Mouse (Mus musculus) hindbrain, postnatal 0 days (tissue): ENCODE results near the gene E2f2. TPM values are rescaled to one million over a fixed set of nuclear protein-coding genes. Genes with fewer than 3 reads are reported as not detected.

Experiments used
- ATAC-seq: fragments of 200-750 bp; cut with Nextera tagmentation; 2 replicates; pipeline ENCODE4 v1.8.0; 2017; ENCODE audit warnings: mild to moderate bottlenecking, moderate TSS enrichment, moderate library complexity
- DNase-seq: peaks from one replicate; pipeline ENCODE4 v3.0.0-alpha.2; 2015; ENCODE audit warnings: low spot score
- H3K27ac ChIP-seq: fragments of 300-500 bp; sonication (generic); 2 replicates; pipeline ENCODE4 v1.5.1; 2014; ENCODE audit warnings: mild to moderate bottlenecking
- H3K27me3 ChIP-seq: fragments of 300-500 bp; sonication (generic); 2 replicates; pipeline ENCODE4 v1.6.1; 2014; ENCODE audit warnings: low read length, mixed read lengths; ENCODE audit not compliant: insufficient read depth
- H3K36me3 ChIP-seq: fragments of 300-500 bp; sonication (generic); 2 replicates; pipeline ENCODE4 v1.6.1; 2014; ENCODE audit warnings: low read length, mixed read lengths; ENCODE audit not compliant: insufficient read depth
- H3K4me1 ChIP-seq: fragments of 300-500 bp; sonication (generic); 2 replicates; pipeline ENCODE4 v1.6.1; 2014; ENCODE audit warnings: antibody characterized with exemption, low read length, mixed read lengths; ENCODE audit not compliant: insufficient read depth
- H3K4me2 ChIP-seq: fragments of 300-500 bp; sonication (generic); 2 replicates; pipeline ENCODE4 v1.6.1; 2014; ENCODE audit warnings: low read depth, mild to moderate bottlenecking, low read length, moderate library complexity, mixed read lengths
- H3K4me3 ChIP-seq: fragments of 300-500 bp; sonication (generic); 2 replicates; pipeline ENCODE4 v1.5.1; 2014; ENCODE audit warnings: low read length
- H3K9ac ChIP-seq: fragments of 300-500 bp; sonication (generic); replicated peaks from 2 replicates; pipeline ENCODE4 v1.6.1; 2014; ENCODE audit warnings: mild to moderate bottlenecking, low read length, moderate library complexity, mixed read lengths
- H3K9me3 ChIP-seq: fragments of 300-500 bp; sonication (generic); 2 replicates; pipeline ENCODE4 v1.6.1; 2016; ENCODE audit warnings: low read length, mixed read lengths
- CTCF ChIP-seq: IDR thresholded peaks from 2 replicates; pipeline ENCODE4 v1.5.1; 2016; ENCODE audit warnings: antibody characterized with exemption, control low read depth, low read depth
- WGBS: fragments of 180-500 bp; shearing (Covaris S2); extraction: QIAGEN DNeasy Blood & Tissue Kit; methylation state at CpG from one replicate; pipeline ENCODE4 v1.1.7; 2014; 5-methylcytosine and 5-hydroxymethylcytosine counted together
- polyA plus RNA-seq: library from polyadenylated mRNA; unstranded; fragments of >200 nt; fragmentation: Nextera tagmentation; extraction: Ambion mirVana; gene quantifications from 2 replicates; pipeline ENCODE4 v1.2.1, GENCODE M21; 2015
- total RNA-seq: library from RNA; depleted of rRNA; stranded (reverse); fragments of >200 nt; gene quantifications from 2 replicates; pipeline ENCODE4 v1.2.3, GENCODE M21; 2014

Gene E2f2
- total and polyA plus RNA-seq, 2 experiments from 2014 or later = 2.4 to 3.7 TPM

DNA sequence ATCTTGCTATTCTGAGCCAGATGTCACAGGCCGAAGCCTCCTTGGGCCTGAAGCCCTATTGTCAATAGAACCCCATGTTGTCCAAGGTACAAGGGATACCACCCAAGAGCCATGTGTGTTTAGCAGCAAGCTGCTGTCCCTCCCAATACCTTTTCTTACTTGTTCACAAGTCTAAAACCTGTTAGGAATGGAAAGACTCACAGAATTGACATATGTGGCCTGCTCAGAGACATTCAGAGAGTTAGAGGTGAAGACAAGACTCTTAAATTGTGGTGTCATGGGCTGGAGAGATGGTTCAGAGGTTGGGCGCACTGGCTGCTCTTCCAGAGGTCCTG is 23.2 kb upstream of the E2f2 start:
- Histone ChIP-seq H3K4me1 (peaks cover 3% of the 10 kb centered on the region; the same call in 1 of the 2 replicates), H3K9me3 (no peaks in the 10 kb centered on the region), H3K4me2 (no peak overlapping the region), H3K27ac (no peak overlapping the region), H3K27me3 (peaks cover 13% of the 10 kb centered on the region), H3K36me3 (no peaks in the 10 kb centered on the region), H3K4me3 (no peak overlapping the region), H3K9ac (no peak overlapping the region)
- 84% methylated on average over 2 of the region's 2 CpGs for WGBS
- DNase-seq (no peak), ATAC-seq (no peak)
- no peak for TF ChIP-seq CTCF

DNA sequence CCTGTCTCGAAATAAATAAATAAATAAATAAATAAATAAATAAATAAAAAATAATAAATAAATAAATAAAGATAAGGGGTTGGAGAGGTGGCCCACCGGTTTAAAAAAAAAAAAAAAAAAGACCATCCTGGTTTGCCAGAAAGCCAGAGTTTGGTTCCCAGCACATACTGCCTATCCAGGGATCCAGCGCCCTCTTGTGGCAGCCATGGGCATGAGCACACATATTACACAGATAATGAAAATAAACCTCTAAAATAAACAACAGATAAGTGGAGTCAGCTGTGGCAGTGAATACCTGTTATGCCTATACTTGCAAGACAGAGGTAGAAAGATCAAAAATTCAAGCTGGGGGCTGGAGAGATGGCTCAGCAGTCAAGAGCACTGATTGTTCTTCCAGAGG is 22.5 kb upstream of the E2f2 start:
- ATAC-seq (no peak), DNase-seq (peak; percentile 74)
- no peak overlapping the region for H3K4me2 ChIP-seq
- no peak overlapping the region for H3K4me3 ChIP-seq
- peaks cover 3% of the 10 kb centered on the region; the same call in 1 of the 2 replicates for H3K4me1 ChIP-seq
- TF ChIP-seq CTCF = peak; percentile 75
- no peaks in the 10 kb centered on the region for H3K9me3 ChIP-seq
- no peaks in the 10 kb centered on the region for H3K36me3 ChIP-seq
- WGBS = 42% methylated on average over 3 of the region's 3 CpGs
- no peak overlapping the region for H3K9ac ChIP-seq
- H3K27me3 ChIP-seq = peaks cover 13% of the 10 kb centered on the region
- H3K27ac ChIP-seq = no peak overlapping the region

- DNase-seq (no peak), ATAC-seq (no peak)
- WGBS = 43% methylated on average over 4 of the region's 4 CpGs
- Histone ChIP-seq H3K4me3 (no peak overlapping the region), H3K9ac (no peak overlapping the region), H3K36me3 (no peaks in the 10 kb centered on the region), H3K4me2 (no peak overlapping the region), H3K4me1 (peaks cover 3% of the 10 kb centered on the region; the same call in 1 of the 2 replicates), H3K27me3 (peaks cover 12% of the 10 kb centered on the region), H3K9me3 (no peaks in the 10 kb centered on the region), H3K27ac (no peak overlapping the region)
- no peak for TF ChIP-seq CTCF
These were observed 21.6 kb upstream of the E2f2 start for GRCm38 (mm10) chr4:136150596-136150995.

DNA sequence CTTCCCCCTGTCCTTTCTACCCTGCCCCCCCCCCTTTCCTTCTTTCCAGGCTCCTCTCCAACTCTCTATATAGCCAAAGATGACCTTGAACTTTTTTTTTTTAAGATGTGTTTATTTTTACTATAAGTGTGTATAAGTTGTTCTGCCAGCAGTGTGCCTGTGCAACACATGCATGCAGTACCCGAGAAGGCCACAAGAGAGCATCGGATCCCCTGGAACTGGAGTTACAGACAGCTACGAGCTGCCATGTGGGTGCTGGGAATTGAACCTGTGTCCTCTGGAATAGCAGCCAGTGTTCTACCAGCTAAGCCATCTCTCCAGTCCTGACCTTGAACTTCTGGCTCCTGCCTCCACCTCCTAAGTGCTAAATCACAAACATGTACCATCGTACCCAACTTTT is 19.4 kb upstream of the E2f2 start:
- no peak overlapping the region for H3K9ac ChIP-seq
- H3K27me3 ChIP-seq = no peaks in the 10 kb centered on the region
- peaks cover 3% of the 10 kb centered on the region; the same call in 1 of the 2 replicates for H3K4me1 ChIP-seq
- ATAC-seq (no peak), DNase-seq (no peak)
- TF ChIP-seq CTCF = peak; percentile 48
- H3K4me2 ChIP-seq = no peak overlapping the region
- H3K36me3 ChIP-seq = no peaks in the 10 kb centered on the region
- 93% methylated on average over 4 of the region's 4 CpGs for WGBS
- no peak overlapping the region for H3K27ac ChIP-seq
- no peaks in the 10 kb centered on the region for H3K9me3 ChIP-seq
- H3K4me3 ChIP-seq = no peak overlapping the region

GRCm38 (mm10) chr4:136154462-136154861 is 17.7 kb upstream of the E2f2 start:
- 70% methylated on average over 9 of the region's 9 CpGs for WGBS
- TF ChIP-seq CTCF = no peak
- H3K27me3 ChIP-seq = no peaks in the 10 kb centered on the region

GRCm38 (mm10) chr4:136158498-136158897 is 13.7 kb upstream of the E2f2 start:
- no peak for ATAC-seq
- H3K4me2 ChIP-seq = no peak overlapping the region
- no peak overlapping the region for H3K27ac ChIP-seq
- no peaks in the 10 kb centered on the region for H3K27me3 ChIP-seq
- no peak overlapping the region for H3K4me3 ChIP-seq
- no peaks in the 10 kb centered on the region for H3K36me3 ChIP-seq
- DNase-seq = no peak
- no peak overlapping the region for H3K9ac ChIP-seq
- 0 out of 2 replicates have a peak, but pooled peaks cover 4% of the 10 kb centered on the region for H3K4me1 ChIP-seq
- H3K9me3 ChIP-seq = no peaks in the 10 kb centered on the region
- peak; percentile 1; the same call in 1 of the 2 replicates for TF ChIP-seq CTCF
- WGBS = 78% methylated on average over 6 of the region's 6 CpGs

More at GRCm38 (mm10) chr4:136154462-136154861, 17.7 kb upstream of the E2f2 start:
- no peak overlapping the region for H3K4me3 ChIP-seq
- no peak overlapping the region for H3K27ac ChIP-seq
- H3K9ac ChIP-seq = no peak overlapping the region
- ATAC-seq = no peak
- no peaks in the 10 kb centered on the region for H3K4me1 ChIP-seq
- no peak overlapping the region for H3K4me2 ChIP-seq
- no peaks in the 10 kb centered on the region for H3K36me3 ChIP-seq
- H3K9me3 ChIP-seq = no peaks in the 10 kb centered on the region
- no peak for DNase-seq

- TF ChIP-seq CTCF = peak; percentile 97
- ATAC-seq (peak; percentile 52), DNase-seq (peak; percentile 89)
- H3K36me3 ChIP-seq = no peaks in the 10 kb centered on the region
- H3K27me3 ChIP-seq = no peaks in the 10 kb centered on the region
- no peak overlapping the region for H3K4me3 ChIP-seq
- H3K9ac ChIP-seq = no peak overlapping the region
- H3K4me2 ChIP-seq = no peak overlapping the region
- 0 out of 2 replicates have a peak, but pooled peaks cover 4% of the 10 kb centered on the region for H3K4me1 ChIP-seq
- no peaks in the 10 kb centered on the region for H3K9me3 ChIP-seq
- WGBS = 3% methylated on average over 5 of the region's 5 CpGs
- H3K27ac ChIP-seq = no peak overlapping the region
These were observed 12.3 kb upstream of the E2f2 start for GRCm38 (mm10) chr4:136159802-136160397.
